Mouse (Mus musculus) heart, postnatal 0 days (tissue): ENCODE data around the gene Bpifb1.

ENCODE experiments used
- CTCF ChIP-seq: IDR thresholded peaks from 2 replicates; pipeline ENCODE4 v1.5.1; 2016; ENCODE audit warnings: antibody characterized with exemption, control low read depth, low read depth
- EP300 ChIP-seq: IDR thresholded peaks from 2 replicates; pipeline ENCODE4 v1.6.1; 2016; ENCODE audit warnings: antibody characterized with exemption, low read depth

- no peak for TF ChIP-seq CTCF
- TF ChIP-seq EP300, result no peak
Observed at GRCm38 (mm10) chr2:154171621-154172020, 19.0 kb upstream of the Bpifb1 start.
